Mouse (Mus musculus) neural tube, embryonic 13.5 days (tissue): ENCODE measurements around the gene Gpr152. TPM values are rescaled to one million over a fixed set of nuclear protein-coding genes. Genes with fewer than 3 reads are reported as not detected.

Source experiments
- ATAC-seq: fragments of 200-750 bp; cut with Nextera tagmentation; 2 replicates; pipeline ENCODE4 v1.8.0; 2017; ENCODE audit warnings: low read depth, mild to moderate bottlenecking, moderate TSS enrichment, moderate library complexity
- H3K27ac ChIP-seq: fragments of 300-500 bp; sonication (generic); replicated peaks from 2 replicates; pipeline ENCODE4 v1.5.1; 2015; ENCODE audit warnings: moderate library complexity, mild to moderate bottlenecking, inconsistent platforms
- H3K27me3 ChIP-seq: fragments of 300-500 bp; sonication (generic); 2 replicates; pipeline ENCODE4 v1.6.1; 2015; ENCODE audit warnings: mild to moderate bottlenecking, inconsistent platforms
- H3K36me3 ChIP-seq: fragments of 300-500 bp; sonication (generic); 2 replicates; pipeline ENCODE4 v1.6.1; 2015; ENCODE audit warnings: mild to moderate bottlenecking, inconsistent platforms
- H3K4me1 ChIP-seq: fragments of 300-500 bp; sonication (generic); replicated peaks from 2 replicates; pipeline ENCODE4 v1.6.1; 2015; ENCODE audit warnings: inconsistent platforms
- H3K4me2 ChIP-seq: fragments of 300-500 bp; sonication (generic); 2 replicates; pipeline ENCODE4 v1.6.1; 2015; ENCODE audit warnings: inconsistent platforms, mild to moderate bottlenecking, moderate library complexity
- H3K4me3 ChIP-seq: fragments of 300-500 bp; sonication (generic); 2 replicates; pipeline ENCODE4 v1.5.1; 2015; ENCODE audit warnings: mild to moderate bottlenecking, inconsistent platforms
- H3K9ac ChIP-seq: fragments of 300-500 bp; sonication (generic); 2 replicates; pipeline ENCODE4 v1.6.1; 2015; ENCODE audit warnings: moderate library complexity, mild to moderate bottlenecking, inconsistent platforms
- H3K9me3 ChIP-seq: fragments of 300-500 bp; sonication (generic); 2 replicates; pipeline ENCODE4 v1.6.1; 2016; ENCODE audit warnings: inconsistent platforms
- WGBS: fragments of 180-500 bp; shearing (Covaris S2); methylation state at CpG from one replicate; pipeline ENCODE4 v1.1.7; 2015; 5-methylcytosine and 5-hydroxymethylcytosine counted together
- polyA plus RNA-seq: library from polyadenylated mRNA; unstranded; fragments of >200 nt; fragmentation: Nextera tagmentation; extraction: Ambion mirVana; gene quantifications from 2 replicates; pipeline ENCODE4 v1.2.1, GENCODE M21; 2015

Gene Gpr152
- polyA plus RNA-seq, 1 experiment from 2014 or later: not detected

DNA sequence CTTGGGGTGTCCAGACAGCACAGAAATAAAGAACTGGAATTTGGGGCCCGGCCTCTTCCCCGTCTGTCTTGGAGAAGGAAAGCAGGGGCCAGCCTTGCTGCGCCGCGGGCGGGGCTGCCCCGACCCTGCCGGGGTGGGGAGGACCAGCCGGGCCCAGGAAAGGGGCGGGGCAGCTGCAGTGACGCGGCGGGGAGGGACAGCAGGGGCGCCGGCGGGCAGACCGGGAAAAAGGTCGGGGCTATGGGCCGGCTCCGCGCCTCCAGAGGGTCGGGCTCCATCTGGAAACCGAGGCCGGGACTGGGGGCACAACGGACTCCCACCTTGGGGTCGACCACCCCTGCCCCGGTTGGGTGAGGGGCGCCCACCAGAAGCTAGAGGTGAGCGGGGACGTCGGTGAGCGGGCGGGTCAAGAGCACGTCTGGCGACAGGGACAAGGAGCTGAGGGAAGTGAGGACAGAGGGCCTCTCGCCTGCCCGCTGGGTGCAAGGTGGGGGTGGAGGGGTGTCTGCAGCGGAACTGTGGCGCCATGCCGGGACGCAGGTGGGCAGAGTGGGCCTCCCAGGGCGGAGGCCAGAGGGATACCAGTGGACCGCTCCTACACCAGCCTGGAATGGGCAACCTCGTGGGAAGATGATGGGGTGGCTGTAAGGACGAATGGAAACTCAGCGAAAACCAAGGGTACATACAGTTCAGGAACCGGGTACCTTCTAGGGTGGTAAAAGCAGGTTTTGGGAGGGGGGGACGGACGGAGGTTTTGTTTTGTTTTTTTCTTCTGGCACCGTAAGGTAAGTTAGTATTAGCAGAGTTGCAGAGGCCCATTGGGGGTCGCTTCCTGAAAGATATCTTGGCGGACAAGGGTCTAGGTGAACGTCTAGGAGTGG lies 39.5 kb upstream of the Gpr152 start, which contains the start of gene Pitpnm1:
Gene Pitpnm1, plus strand, starts transcription at position 162 of the 881 bp plus-strand sequence.
- no peak for ATAC-seq
- H3K27ac ChIP-seq: peak within 1 kb of the TSS; percentile 78
- H3K4me2 ChIP-seq: peak within 1 kb of the TSS; percentile 85
- no peaks in the 10 kb centered on the region for H3K9me3 ChIP-seq
- WGBS: 1% methylated on average over 49 of the region's 53 CpGs
- H3K27me3 ChIP-seq: peaks cover 16% of the 10 kb centered on the region
- H3K9ac ChIP-seq: peak within 1 kb of the TSS; percentile 80
- peaks cover 7% of the 10 kb centered on the region; the same call in 1 of the 2 replicates for H3K36me3 ChIP-seq
- H3K4me3 ChIP-seq: peak within 1 kb of the TSS; percentile 60
- H3K4me1 ChIP-seq: peaks cover 69% of the 10 kb centered on the region

DNA sequence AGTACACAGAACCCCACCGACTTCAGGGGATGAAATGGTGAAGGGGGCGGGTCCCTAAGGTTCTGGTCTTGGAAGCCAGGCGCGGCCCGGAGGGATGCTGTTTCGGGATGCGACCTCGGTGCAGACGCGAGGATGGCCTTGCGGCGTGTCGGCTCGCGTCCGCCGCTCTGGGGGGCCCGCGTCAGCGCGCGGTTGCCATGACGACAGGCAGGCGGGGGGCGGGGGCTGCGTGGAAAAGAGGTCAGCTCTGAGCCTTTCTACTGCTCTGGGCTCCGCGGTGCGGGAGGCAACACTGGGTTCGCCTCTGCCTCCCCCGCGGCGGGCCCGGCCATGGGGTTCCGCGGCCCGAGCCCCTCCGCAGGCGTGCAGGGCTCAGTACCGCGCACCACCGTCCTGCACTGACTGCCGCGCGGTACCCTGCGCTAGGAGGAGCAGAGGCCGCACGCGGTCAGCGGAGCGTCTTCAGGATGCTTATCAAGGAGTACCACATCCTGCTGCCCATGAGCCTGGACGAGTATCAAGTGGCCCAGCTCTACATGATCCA lies 38.8 kb upstream of the Gpr152 start:
- no peaks in the 10 kb centered on the region for H3K9me3 ChIP-seq
- H3K27me3 ChIP-seq: peaks cover 16% of the 10 kb centered on the region
- H3K4me1 ChIP-seq: peaks cover 69% of the 10 kb centered on the region
- peak overlapping the region; percentile 85 for H3K4me2 ChIP-seq
- peaks cover 14% of the 10 kb centered on the region for H3K36me3 ChIP-seq
- peak overlapping the region; percentile 60 for H3K4me3 ChIP-seq
- H3K9ac ChIP-seq: peak overlapping the region; percentile 80
- ATAC-seq: 0 out of 2 replicates have a peak, but pooled peaks have one; percentile 3
- peak overlapping the region; percentile 78 for H3K27ac ChIP-seq
- WGBS: under 1% methylated on average over 52 of the region's 52 CpGs

DNA sequence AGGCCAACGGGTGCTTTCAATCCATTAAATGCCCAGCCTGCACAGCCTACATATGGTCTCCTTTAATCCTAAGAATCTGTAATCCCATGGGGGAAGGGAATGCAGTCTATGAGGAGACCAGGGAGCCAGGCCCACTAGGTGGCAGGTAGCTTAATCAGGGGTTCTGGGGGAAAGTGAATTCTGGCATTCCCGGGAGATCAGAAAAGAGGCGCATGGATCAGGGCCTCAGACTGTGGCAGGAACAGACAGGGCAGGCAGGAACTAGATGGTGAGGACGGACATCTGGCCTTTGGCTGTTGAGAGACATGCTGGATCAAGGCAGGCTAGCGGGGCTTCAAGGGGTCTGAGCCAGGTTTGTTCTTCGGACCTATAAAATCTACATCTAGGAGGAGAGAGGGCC lies 38.1 kb upstream of the Gpr152 start:
- 60% methylated on average over 6 of the region's 6 CpGs for WGBS
- peak overlapping the region; percentile 78; the same call in 1 of the 2 replicates for H3K27ac ChIP-seq
- no peak for ATAC-seq

DNA sequence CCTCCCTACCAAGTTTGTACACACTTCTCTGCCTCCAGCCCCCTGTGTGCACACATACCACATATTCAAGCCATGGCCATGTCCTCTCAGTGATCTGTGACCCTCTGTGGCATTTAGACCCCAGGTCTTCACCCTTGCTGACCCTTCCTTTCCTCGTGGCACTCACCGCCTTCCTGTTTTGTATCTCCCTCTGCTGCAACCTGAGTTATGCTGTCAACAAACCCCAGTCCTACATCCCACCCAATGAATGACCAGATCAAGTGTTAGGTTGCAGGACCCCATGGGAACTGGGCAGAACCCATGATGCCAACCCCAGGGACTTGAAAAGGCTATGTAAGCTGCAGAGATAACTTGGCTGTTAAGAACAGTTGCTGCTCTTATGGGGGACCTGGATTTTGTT lies 37.5 kb upstream of the Gpr152 start:
- no peak overlapping the region for H3K27ac ChIP-seq
- WGBS: 88% methylated on average over 2 of the region's 2 CpGs
- peak overlapping the region; percentile 60 for H3K4me3 ChIP-seq
- H3K4me1 ChIP-seq: peaks cover 62% of the 10 kb centered on the region
- H3K36me3 ChIP-seq: peaks cover 20% of the 10 kb centered on the region
- ATAC-seq: no peak
- peaks cover 16% of the 10 kb centered on the region for H3K27me3 ChIP-seq
- H3K4me2 ChIP-seq: peak overlapping the region; percentile 85
- no peak overlapping the region for H3K9ac ChIP-seq
- H3K9me3 ChIP-seq: no peaks in the 10 kb centered on the region

More for the DNA sequence above, 38.1 kb upstream of the Gpr152 start:
- peaks cover 16% of the 10 kb centered on the region for H3K27me3 ChIP-seq
- peak overlapping the region; percentile 85 for H3K4me2 ChIP-seq
- peaks cover 14% of the 10 kb centered on the region for H3K36me3 ChIP-seq
- peaks cover 63% of the 10 kb centered on the region for H3K4me1 ChIP-seq
- H3K9me3 ChIP-seq: no peaks in the 10 kb centered on the region
- H3K4me3 ChIP-seq: peak overlapping the region; percentile 60
- H3K9ac ChIP-seq: peak overlapping the region; percentile 80

DNA sequence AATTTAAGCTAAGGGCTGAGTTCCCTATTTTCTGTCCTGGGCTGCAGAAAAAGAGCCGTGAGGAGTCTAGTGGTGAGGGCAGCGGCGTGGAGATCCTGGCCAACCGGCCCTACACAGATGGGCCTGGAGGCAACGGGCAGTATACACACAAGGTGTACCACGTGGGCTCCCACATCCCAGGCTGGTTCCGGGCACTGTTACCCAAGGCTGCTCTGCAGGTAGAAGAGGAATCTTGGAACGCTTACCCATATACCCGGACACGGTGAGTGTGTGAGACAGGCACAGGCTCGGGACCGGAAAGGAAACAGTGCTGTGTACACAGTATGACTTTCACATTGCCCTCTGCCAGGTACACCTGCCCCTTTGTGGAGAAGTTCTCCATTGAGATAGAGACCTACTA lies 37.0 kb upstream of the Gpr152 start:
- ATAC-seq: no peak
- peaks cover 58% of the 10 kb centered on the region for H3K4me1 ChIP-seq
- H3K27me3 ChIP-seq: peaks cover 16% of the 10 kb centered on the region
- no peak overlapping the region for H3K9ac ChIP-seq
- WGBS: 95% methylated on average over 12 of the region's 12 CpGs
- H3K9me3 ChIP-seq: no peaks in the 10 kb centered on the region
- peaks cover 25% of the 10 kb centered on the region for H3K36me3 ChIP-seq
- no peak overlapping the region for H3K27ac ChIP-seq
- no peak overlapping the region for H3K4me3 ChIP-seq
- no peak overlapping the region for H3K4me2 ChIP-seq

DNA sequence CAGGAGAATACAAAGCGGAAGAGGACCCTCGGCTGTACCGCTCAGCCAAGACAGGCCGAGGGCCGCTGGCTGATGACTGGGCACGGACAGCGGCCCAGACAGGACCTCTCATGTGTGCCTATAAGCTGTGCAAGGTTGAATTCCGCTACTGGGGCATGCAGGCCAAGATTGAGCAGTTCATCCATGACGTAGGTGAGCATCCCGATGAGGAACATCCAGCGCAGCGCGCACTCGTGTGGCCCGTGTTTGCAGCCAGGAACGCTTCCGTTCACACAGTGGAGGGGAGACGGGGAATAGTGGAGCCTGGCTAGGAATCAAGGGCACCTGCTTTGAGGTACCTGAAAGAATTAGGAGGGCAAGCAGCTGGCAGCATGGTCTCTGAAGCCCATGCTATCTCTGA lies 36.3 kb upstream of the Gpr152 start:
- Histone ChIP-seq H3K9me3 (no peaks in the 10 kb centered on the region), H3K4me1 (peaks cover 52% of the 10 kb centered on the region), H3K36me3 (peaks cover 31% of the 10 kb centered on the region), H3K4me2 (no peak overlapping the region), H3K27ac (no peak overlapping the region), H3K27me3 (peaks cover 16% of the 10 kb centered on the region), H3K9ac (no peak overlapping the region), H3K4me3 (no peak overlapping the region)
- ATAC-seq: no peak
- WGBS: 92% methylated on average over 18 of the region's 18 CpGs

DNA sequence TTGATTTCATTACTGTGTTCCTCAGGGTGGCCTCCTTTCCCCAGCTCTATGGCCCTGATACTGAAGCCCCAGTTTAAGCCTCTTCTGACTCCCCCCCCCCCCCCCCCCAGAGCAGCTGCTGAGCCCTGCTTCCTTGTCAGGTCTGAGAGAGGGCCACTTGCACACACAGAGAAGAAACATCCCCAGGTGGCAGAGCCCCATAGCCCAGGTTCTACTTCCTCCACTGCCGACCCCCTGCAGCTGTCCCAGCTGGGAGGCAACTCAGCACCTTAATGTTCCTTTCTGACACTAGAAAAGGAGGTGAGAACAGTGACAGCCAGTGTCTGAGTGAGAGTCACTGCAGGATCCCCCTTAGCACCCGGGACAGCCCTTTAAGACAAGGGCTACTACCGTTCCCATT lies 35.8 kb upstream of the Gpr152 start:
- peaks cover 47% of the 10 kb centered on the region for H3K4me1 ChIP-seq
- 92% methylated on average over 3 of the region's 3 CpGs for whole genome bisulfite sequencing
- ATAC-seq: no peak
- no peak overlapping the region for H3K4me3 ChIP-seq
- peaks cover 31% of the 10 kb centered on the region for H3K36me3 ChIP-seq
- H3K27me3 ChIP-seq: peaks cover 16% of the 10 kb centered on the region
- no peak overlapping the region for H3K4me2 ChIP-seq
- H3K9ac ChIP-seq: no peak overlapping the region
- H3K9me3 ChIP-seq: no peaks in the 10 kb centered on the region
- H3K27ac ChIP-seq: no peak overlapping the region

DNA sequence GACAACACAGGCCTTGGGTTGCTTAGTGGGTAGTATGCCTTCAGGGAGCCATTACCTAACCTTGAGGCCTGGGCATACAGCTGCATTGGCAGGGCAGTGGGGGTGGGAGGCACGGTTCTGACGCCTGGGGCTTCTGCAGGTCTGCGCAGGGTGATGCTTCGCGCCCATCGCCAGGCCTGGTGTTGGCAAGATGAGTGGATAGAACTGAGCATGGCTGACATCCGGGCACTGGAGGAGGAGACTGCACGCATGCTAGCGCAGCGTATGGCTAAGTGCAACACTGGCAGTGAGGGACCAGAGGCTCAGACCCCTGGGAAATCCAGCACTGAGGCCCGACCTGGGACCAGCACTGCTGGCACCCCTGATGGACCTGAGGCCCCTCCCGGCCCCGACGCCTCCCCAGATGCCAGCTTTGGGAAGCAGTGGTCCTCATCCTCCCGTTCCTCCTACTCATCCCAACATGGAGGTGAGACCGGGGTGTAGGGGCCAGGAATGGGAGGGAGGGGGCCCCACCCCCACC lies 34.9 kb upstream of the Gpr152 start:
- H3K9ac ChIP-seq: no peak overlapping the region
- H3K27me3 ChIP-seq: peaks cover 16% of the 10 kb centered on the region
- 86% methylated on average over 16 of the region's 16 CpGs for WGBS
- H3K27ac ChIP-seq: peak overlapping the region; percentile 56
- no peak overlapping the region for H3K4me2 ChIP-seq
- no peak for ATAC-seq
- peaks cover 40% of the 10 kb centered on the region for H3K36me3 ChIP-seq
- H3K9me3 ChIP-seq: no peaks in the 10 kb centered on the region
- peaks cover 37% of the 10 kb centered on the region for H3K4me1 ChIP-seq
- H3K4me3 ChIP-seq: no peak overlapping the region

DNA sequence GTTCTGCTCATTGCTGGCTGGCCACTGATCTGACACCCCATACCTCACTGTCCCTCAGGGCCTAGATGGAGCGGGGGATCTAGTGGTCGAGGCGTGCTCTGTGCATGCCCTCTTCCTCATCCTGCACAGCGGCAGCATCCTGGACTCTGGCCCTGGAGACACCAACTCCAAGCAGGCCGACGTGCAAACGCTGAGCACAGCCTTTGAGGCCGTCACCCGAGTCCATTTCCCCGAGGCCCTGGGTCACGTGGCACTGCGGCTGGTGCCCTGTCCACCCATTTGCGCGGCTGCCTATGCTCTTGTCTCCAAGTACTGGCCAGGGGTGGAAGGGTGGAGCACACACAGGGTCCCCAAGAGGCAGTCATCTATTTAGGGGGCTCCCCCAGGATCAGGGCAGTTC lies 32.9 kb upstream of the Gpr152 start:
- H3K27me3 ChIP-seq: peaks cover 10% of the 10 kb centered on the region
- H3K9me3 ChIP-seq: no peaks in the 10 kb centered on the region
- H3K27ac ChIP-seq: no peak overlapping the region
- H3K36me3 ChIP-seq: peaks cover 57% of the 10 kb centered on the region
- 91% methylated on average over 14 of the region's 14 CpGs for WGBS
- H3K4me3 ChIP-seq: no peak overlapping the region
- no peak for ATAC-seq
- no peak overlapping the region for H3K4me2 ChIP-seq
- no peak overlapping the region for H3K9ac ChIP-seq
- H3K4me1 ChIP-seq: peaks cover 18% of the 10 kb centered on the region

DNA sequence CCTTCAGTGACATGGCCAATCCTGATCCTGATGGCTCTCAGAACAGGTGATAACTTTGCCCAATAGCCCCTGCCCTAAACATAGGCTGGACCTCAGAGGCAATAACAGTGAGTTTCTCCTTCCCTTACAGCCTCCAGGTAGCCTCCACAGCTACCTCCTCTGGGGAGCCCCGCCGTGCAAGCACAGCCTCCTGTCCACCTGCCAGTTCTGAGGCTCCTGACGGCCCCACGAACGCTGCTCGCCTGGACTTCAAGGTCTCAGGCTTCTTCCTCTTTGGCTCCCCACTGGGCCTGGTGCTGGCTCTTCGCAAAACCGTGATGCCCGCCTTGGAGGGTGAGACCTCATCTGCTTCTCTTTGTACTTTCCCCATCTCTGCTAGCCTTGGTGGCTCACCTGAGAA lies 31.1 kb upstream of the Gpr152 start:
- H3K4me3 ChIP-seq: no peak overlapping the region
- 87% methylated on average over 9 of the region's 9 CpGs for WGBS
- no peaks in the 10 kb centered on the region for H3K9me3 ChIP-seq
- ATAC-seq: no peak
- no peak overlapping the region for H3K4me2 ChIP-seq
- peaks cover 8% of the 10 kb centered on the region; the same call in 1 of the 2 replicates for H3K4me1 ChIP-seq
- no peak overlapping the region for H3K9ac ChIP-seq
- H3K27ac ChIP-seq: no peak overlapping the region
- H3K27me3 ChIP-seq: no peaks in the 10 kb centered on the region
- peaks cover 71% of the 10 kb centered on the region for H3K36me3 ChIP-seq

DNA sequence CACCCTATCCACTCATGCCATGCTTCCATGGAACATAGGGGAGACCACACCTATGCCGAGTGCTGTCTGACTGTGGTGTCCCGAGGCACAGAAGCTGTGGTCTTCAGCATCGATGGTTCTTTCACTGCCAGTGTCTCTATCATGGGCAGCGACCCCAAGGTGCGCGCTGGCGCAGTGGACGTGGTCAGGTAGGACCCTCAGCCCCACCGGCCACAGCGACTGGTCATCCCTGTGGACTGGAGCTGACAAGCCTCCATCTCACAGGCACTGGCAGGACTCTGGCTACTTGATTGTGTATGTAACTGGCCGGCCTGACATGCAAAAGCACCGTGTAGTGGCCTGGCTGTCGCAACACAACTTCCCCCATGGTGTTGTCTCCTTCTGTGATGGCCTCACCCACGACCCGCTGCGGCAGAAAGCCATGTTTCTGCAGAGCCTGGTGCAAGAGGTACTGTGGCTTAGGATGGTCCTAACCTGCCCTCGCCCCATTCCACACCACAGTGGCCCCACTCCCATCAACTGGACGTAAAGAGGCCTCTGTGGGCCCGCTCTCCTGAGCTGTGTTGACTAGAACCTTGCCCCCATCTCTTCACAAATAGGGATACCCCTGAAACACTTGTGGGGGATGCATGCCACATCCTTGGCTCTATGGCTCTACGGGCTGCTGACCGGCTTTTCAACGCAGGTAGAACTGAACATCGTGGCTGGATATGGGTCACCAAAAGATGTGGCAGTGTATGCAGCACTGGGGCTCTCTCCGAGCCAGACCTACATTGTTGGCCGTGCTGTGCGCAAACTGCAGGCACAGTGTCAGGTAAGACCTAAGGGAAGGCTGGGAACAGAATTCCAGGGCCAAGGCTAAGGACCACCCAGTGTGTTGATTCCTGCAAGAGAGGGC lies 27.3 kb upstream of the Gpr152 start:
- 95% methylated on average over 26 of the region's 26 CpGs for WGBS
- Histone ChIP-seq H3K9me3 (no peaks in the 10 kb centered on the region), H3K27ac (no peak overlapping the region), H3K36me3 (peaks cover 90% of the 10 kb centered on the region), H3K4me1 (no peaks in the 10 kb centered on the region), H3K4me3 (no peak overlapping the region), H3K27me3 (no peaks in the 10 kb centered on the region), H3K9ac (no peak overlapping the region), H3K4me2 (no peak overlapping the region)
- no peak for ATAC-seq
